Comparison of ENCODE assay signal across 20 mouse cellular contexts in the genomic region with DNA sequence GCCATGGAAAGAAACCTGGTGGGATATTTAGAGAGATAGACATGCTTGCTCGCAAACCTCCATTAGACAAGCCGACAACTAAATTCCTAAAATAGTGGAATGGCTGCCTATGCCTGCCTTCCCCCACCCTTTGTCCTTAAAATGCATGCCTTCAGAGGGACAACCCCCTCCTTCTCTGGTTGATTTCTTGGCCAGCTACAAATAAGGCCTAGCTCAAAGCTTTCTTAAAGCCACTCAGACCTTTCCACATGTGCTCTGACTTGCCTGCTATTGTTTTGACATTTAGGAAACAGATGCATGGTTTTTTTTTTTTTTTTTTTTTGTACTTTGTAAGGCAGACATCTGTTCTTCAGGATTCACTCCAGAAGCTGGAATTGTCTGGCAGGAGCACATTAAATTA.
DNase-seq lines count a peak whose midpoint lies in the region; ATAC-seq and TF ChIP-seq lines count a peak whose summit lies in the region.
"Had no signal": no experiment of that assay in that cellular context is flagged by ENCODE, and none has a peak within 500 bp of the region (broad histone marks: within the 10 kb centered on the region; RNA-seq: fewer than 3 reads in every experiment).

No protein-coding gene starts in this region.

- no peak overlapping the region for H3K4me2 ChIP-seq in forebrain, postnatal 0 days (ENCODE audit: low read depth)
- H3K4me2 ChIP-seq in kidney, embryonic 14.5 days (replicated peaks; ENCODE audit: low read depth, low read length) = no peak overlapping the region
- H3K4me2 ChIP-seq in embryonic facial prominence, embryonic 15.5 days (replicated peaks) = no peak overlapping the region
- H3K4me2 ChIP-seq in hindbrain, embryonic 11.5 days (replicated peaks; ENCODE audit: low read depth, low read length) = no peak overlapping the region
- H3K4me2 ChIP-seq: limb, embryonic 15.5 days; liver, embryonic 15.5 days; midbrain, embryonic 11.5 days; neural tube, embryonic 12.5 days had no signal

- WGBS in forebrain, embryonic 10.5 days = 77% methylated on average over 2 of the region's 2 CpGs
- 77% methylated on average over 2 of the region's 2 CpGs for WGBS in forebrain, postnatal 0 days
- 57% methylated on average over 2 of the region's 2 CpGs for WGBS in kidney, embryonic 14.5 days
- WGBS in embryonic facial prominence, embryonic 15.5 days = 17% methylated on average over 2 of the region's 2 CpGs
- WGBS in hindbrain, embryonic 11.5 days = 74% methylated on average over 2 of the region's 2 CpGs

- no peak for ATAC-seq in forebrain, postnatal 0 days
- no peak for ATAC-seq in kidney, embryonic 14.5 days (ENCODE audit: low FRiP score, low TSS enrichment)
- no peak for ATAC-seq in embryonic facial prominence, embryonic 15.5 days (ENCODE audit: insufficient number of reproducible peaks, low FRiP score, low TSS enrichment, low read depth)
- no peak for ATAC-seq in hindbrain, embryonic 11.5 days (ENCODE audit: low FRiP score)

- no peaks in the 10 kb centered on the region for H3K27me3 ChIP-seq in forebrain, embryonic 10.5 days (ENCODE audit: poor library complexity, severe bottlenecking)
- H3K27me3 ChIP-seq in forebrain, postnatal 0 days (ENCODE audit: insufficient read depth, low read length) = no peaks in the 10 kb centered on the region
- H3K27me3 ChIP-seq in kidney, embryonic 14.5 days (ENCODE audit: control insufficient read depth, insufficient read depth, low read length) = no peaks in the 10 kb centered on the region
- no peaks in the 10 kb centered on the region for H3K27me3 ChIP-seq in embryonic facial prominence, embryonic 15.5 days
- H3K27me3 ChIP-seq in hindbrain, embryonic 11.5 days (ENCODE audit: control insufficient read depth, insufficient read depth, low read length) = no peaks in the 10 kb centered on the region
- H3K27me3 ChIP-seq: CH12.LX; limb, embryonic 15.5 days; liver, embryonic 15.5 days; neural tube, embryonic 12.5 days had no signal

- TF ChIP-seq CTCF in forebrain, postnatal 0 days (IDR thresholded peaks at IDR 0.05; ENCODE audit: low read depth) = no peak

- no peak overlapping the region for H3K4me3 ChIP-seq in forebrain, embryonic 10.5 days
- H3K4me3 ChIP-seq in forebrain, postnatal 0 days (ENCODE audit: low read depth, low read length) = no peak overlapping the region
- no peak overlapping the region for H3K4me3 ChIP-seq in kidney, embryonic 14.5 days (ENCODE audit: low read length)
- no peak overlapping the region for H3K4me3 ChIP-seq in embryonic facial prominence, embryonic 15.5 days (replicated peaks)
- H3K4me3 ChIP-seq in hindbrain, embryonic 11.5 days (ENCODE audit: low read depth, low read length) = no peak overlapping the region
- H3K4me3 ChIP-seq: heart, embryonic 10.5 days; limb, embryonic 15.5 days; liver, embryonic 15.5 days; neural tube, embryonic 12.5 days had no signal

- peak overlapping the region; percentile 48; the same call in 1 of the 2 replicates for H3K27ac ChIP-seq in forebrain, embryonic 10.5 days
- no peak overlapping the region for H3K27ac ChIP-seq in forebrain, postnatal 0 days (ENCODE audit: low read depth, low read length)
- peak overlapping the region; percentile 51; the same call in 1 of the 2 replicates for H3K27ac ChIP-seq in kidney, embryonic 14.5 days (ENCODE audit: low read depth, low read length)
- H3K27ac ChIP-seq in embryonic facial prominence, embryonic 15.5 days (replicated peaks) = 0 out of 2 replicates have a peak overlapping the region, but pooled peaks have one; percentile 36
- no peak overlapping the region for H3K27ac ChIP-seq in hindbrain, embryonic 11.5 days (ENCODE audit: low read depth, low read length)
- H3K27ac ChIP-seq: heart, embryonic 10.5 days; liver, embryonic 15.5 days; macrophage; neural tube, embryonic 12.5 days; stomach, postnatal 0 days had no signal

- H3K9me3 ChIP-seq in forebrain, embryonic 10.5 days = no peaks in the 10 kb centered on the region
- no peaks in the 10 kb centered on the region for H3K9me3 ChIP-seq in forebrain, postnatal 0 days (ENCODE audit: low read length)
- H3K9me3 ChIP-seq in kidney, embryonic 14.5 days (ENCODE audit: control insufficient read depth, low read length) = no peaks in the 10 kb centered on the region
- no peaks in the 10 kb centered on the region for H3K9me3 ChIP-seq in embryonic facial prominence, embryonic 15.5 days (replicated peaks)
- no peaks in the 10 kb centered on the region for H3K9me3 ChIP-seq in hindbrain, embryonic 11.5 days (ENCODE audit: control insufficient read depth, low read length)
- H3K9me3 ChIP-seq: heart, embryonic 10.5 days; limb, embryonic 15.5 days; liver, embryonic 15.5 days; neural tube, embryonic 12.5 days had no signal

- DNase-seq in forebrain, embryonic 10.5 days (ENCODE audit: extremely low spot score, low spot score) = no peak
- no peak for DNase-seq in forebrain, postnatal 0 days
- DNase-seq in kidney, postnatal 14 days = no peak
- peak; percentile 24 for DNase-seq in embryo, embryonic 11 days
- DNase-seq in hindbrain, embryonic 11.5 days (ENCODE audit: low spot score) = no peak
- DNase-seq in layer of hippocampus, postnatal 36 days = no peak
- DNase-seq: adrenal gland, postnatal 36 days; cerebellum, adult 9-11 months; gastrocnemius, postnatal 36 days; kidney, adult 2 months had no signal

- H3K36me3 ChIP-seq in forebrain, embryonic 10.5 days (replicated peaks) = no peaks in the 10 kb centered on the region
- H3K36me3 ChIP-seq in forebrain, postnatal 0 days (ENCODE audit: insufficient read depth) = no peaks in the 10 kb centered on the region
- no peaks in the 10 kb centered on the region for H3K36me3 ChIP-seq in kidney, embryonic 14.5 days (ENCODE audit: control insufficient read depth, insufficient read depth, low read length)
- H3K36me3 ChIP-seq in embryonic facial prominence, embryonic 15.5 days = no peaks in the 10 kb centered on the region
- no peaks in the 10 kb centered on the region for H3K36me3 ChIP-seq in hindbrain, embryonic 11.5 days (ENCODE audit: control insufficient read depth, insufficient read depth, low read length)
- H3K36me3 ChIP-seq: heart, embryonic 10.5 days; limb, embryonic 15.5 days; liver, embryonic 15.5 days; neural tube, embryonic 12.5 days had no signal

- peaks cover 36% of the 10 kb centered on the region for H3K4me1 ChIP-seq in forebrain, embryonic 10.5 days
- H3K4me1 ChIP-seq in forebrain, postnatal 0 days (ENCODE audit: insufficient read depth) = no peaks in the 10 kb centered on the region
- H3K4me1 ChIP-seq in kidney, embryonic 14.5 days (ENCODE audit: control insufficient read depth, insufficient read depth, low read length) = no peaks in the 10 kb centered on the region
- peaks cover 27% of the 10 kb centered on the region for H3K4me1 ChIP-seq in embryonic facial prominence, embryonic 15.5 days
- H3K4me1 ChIP-seq in hindbrain, embryonic 11.5 days (replicated peaks; ENCODE audit: control insufficient read depth, insufficient read depth, low read length) = no peaks in the 10 kb centered on the region
- H3K4me1 ChIP-seq: liver, embryonic 15.5 days; neural tube, embryonic 12.5 days had no signal

- H3K9ac ChIP-seq in forebrain, postnatal 0 days = no peak overlapping the region
- no peak overlapping the region for H3K9ac ChIP-seq in kidney, embryonic 14.5 days (ENCODE audit: low read depth, low read length)
- H3K9ac ChIP-seq in embryonic facial prominence, embryonic 15.5 days = no peak overlapping the region
- no peak overlapping the region for H3K9ac ChIP-seq in hindbrain, embryonic 11.5 days (ENCODE audit: low read depth, low read length)
- H3K9ac ChIP-seq: limb, embryonic 15.5 days; liver, embryonic 15.5 days; neural tube, embryonic 12.5 days had no signal

Comparison
In these comparisons a context has a peak if more than half of its experiments do, and no peak if none do; other contexts are left out.
1. H3K27ac ChIP-seq: peak in forebrain, embryonic 10.5 days (single experiment), kidney, embryonic 14.5 days (single experiment) and embryonic facial prominence, embryonic 15.5 days (single experiment); none in forebrain, postnatal 0 days (single experiment) and hindbrain, embryonic 11.5 days (single experiment).